Mouse (Mus musculus) urinary bladder, postnatal 4 days (tissue): Measurements from ENCODE around the gene Trappc6b.
A peak's percentile ranks its signal among the peaks of the same experiment; 100 is the strongest.
"Not testable (repeated sequence)": the region's sequence is repeated elsewhere in the genome, so short reads cannot be mapped to it uniquely, and the experiment has no call there.

Experiments used
- DNase-seq, 2 experiments: peaks; one replicate each; pipeline ENCODE4 v3.0.0; 2021 to 2022; ENCODE audit warnings: low spot score in 2 of 2

Gene Trappc6b

GRCm38 (mm10) chr12:59060993-59061595 lies at the start of gene Trappc6b:
TSS of gene Trappc6b (minus strand) at chr12:59061472.
- DNase-seq: peak; percentile 80 to 84

GRCm38 (mm10) chr12:59107926-59108325 lies 46.7 kb upstream of the Trappc6b start:
- DNase-seq: no peak

- no peak for DNase-seq
Observed at GRCm38 (mm10) chr12:59106491-59106890, 45.2 kb upstream of the Trappc6b start.

- no peak for DNase-seq
Observed at GRCm38 (mm10) chr12:59105914-59106313, 44.6 kb upstream of the Trappc6b start.

GRCm38 (mm10) chr12:59104771-59105170 lies 43.5 kb upstream of the Trappc6b start:
- no peak for DNase-seq

- no peak for DNase-seq
Observed at GRCm38 (mm10) chr12:59095104-59096025, 34.1 kb upstream of the Trappc6b start, which contains the start of gene Mia2. TSS of gene Mia2 (plus strand) at chr12:59095799.

- no peak for DNase-seq
Observed at GRCm38 (mm10) chr12:59093543-59093942, 32.3 kb upstream of the Trappc6b start.

GRCm38 (mm10) chr12:59086171-59086570 lies 24.9 kb upstream of the Trappc6b start:
- no peak for DNase-seq

- no peak for DNase-seq
Observed at GRCm38 (mm10) chr12:59084446-59084845, 23.2 kb upstream of the Trappc6b start.

- no peak for DNase-seq
Observed at GRCm38 (mm10) chr12:59080461-59080860, 19.2 kb upstream of the Trappc6b start.

GRCm38 (mm10) chr12:59077883-59078282 lies 16.6 kb upstream of the Trappc6b start:
- DNase-seq: no peak

GRCm38 (mm10) chr12:59076996-59077395 lies 15.7 kb upstream of the Trappc6b start:
- DNase-seq: no peak

GRCm38 (mm10) chr12:59074052-59074451 lies 12.8 kb upstream of the Trappc6b start:
- no peak for DNase-seq

- no peak for DNase-seq
Observed at GRCm38 (mm10) chr12:59072286-59072685, 11.0 kb upstream of the Trappc6b start.

GRCm38 (mm10) chr12:59068791-59069190 lies 7.5 kb upstream of the Trappc6b start:
- DNase-seq: no peak

GRCm38 (mm10) chr12:59067095-59067494 lies 5.8 kb upstream of the Trappc6b start:
- DNase-seq: no peak

- peak; percentile 97 for DNase-seq
Observed at GRCm38 (mm10) chr12:59066448-59067077, 5.3 kb upstream of the Trappc6b start, which contains the start of gene Pnn. TSS of gene Pnn (plus strand) at chr12:59066884.

- DNase-seq: no peak
Observed at GRCm38 (mm10) chr12:59065776-59066175, 4.5 kb upstream of the Trappc6b start.

- no peak for DNase-seq
Observed at GRCm38 (mm10) chr12:59064837-59065236, 3.6 kb upstream of the Trappc6b start.

- no peak for DNase-seq
Observed at GRCm38 (mm10) chr12:59060322-59060721, 950 bp downstream of the Trappc6b start.

GRCm38 (mm10) chr12:59058242-59058641 lies 3.0 kb downstream of the Trappc6b start:
- DNase-seq: not testable (repeated sequence)

GRCm38 (mm10) chr12:59056222-59056621 lies 5.0 kb downstream of the Trappc6b start:
- DNase-seq: no peak
